Mouse (Mus musculus): ENCODE measurements around the gene Ube2o.
"Not testable (repeated sequence)": the region's sequence is repeated elsewhere in the genome, so short reads cannot be mapped to it uniquely, and the experiment has no call there.

Ube2o gene

DNA sequence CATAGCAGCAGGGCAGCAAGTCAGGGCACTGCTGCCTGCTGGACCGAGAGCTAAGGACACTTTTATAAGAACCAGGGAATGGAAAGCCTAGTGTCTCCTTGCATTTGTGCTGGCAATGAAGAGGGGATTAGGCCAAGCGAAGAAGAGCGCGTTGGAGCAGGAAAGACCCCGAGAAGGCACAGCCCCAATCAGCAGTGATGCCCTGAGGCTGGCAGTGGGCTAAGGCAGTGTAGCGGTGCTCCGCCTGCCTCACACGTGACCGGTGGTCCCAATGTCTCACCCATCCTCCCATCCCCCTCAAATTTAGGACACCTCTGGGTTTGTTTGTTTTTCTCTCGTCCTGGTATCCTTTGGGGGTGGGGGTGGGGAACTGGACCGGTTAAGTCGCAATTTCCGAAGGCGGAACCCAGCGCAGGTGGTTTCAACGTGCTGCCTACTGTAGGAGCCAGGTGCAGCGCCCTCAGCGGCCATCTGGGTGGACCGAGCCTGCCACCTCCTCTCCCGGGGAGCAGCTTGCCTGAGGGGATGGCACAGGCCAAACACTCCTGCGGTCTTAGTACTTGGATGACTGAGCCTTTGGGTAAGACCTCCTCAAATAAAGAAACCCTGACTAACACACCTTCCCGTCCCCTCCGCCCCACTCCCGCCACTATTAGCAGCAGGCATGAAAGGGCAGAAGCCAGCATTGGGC, 65.8 kb downstream of the Ube2o start:
- in situ Hi-C loops (cut with MboI, MseI): no loop called here

DNA sequence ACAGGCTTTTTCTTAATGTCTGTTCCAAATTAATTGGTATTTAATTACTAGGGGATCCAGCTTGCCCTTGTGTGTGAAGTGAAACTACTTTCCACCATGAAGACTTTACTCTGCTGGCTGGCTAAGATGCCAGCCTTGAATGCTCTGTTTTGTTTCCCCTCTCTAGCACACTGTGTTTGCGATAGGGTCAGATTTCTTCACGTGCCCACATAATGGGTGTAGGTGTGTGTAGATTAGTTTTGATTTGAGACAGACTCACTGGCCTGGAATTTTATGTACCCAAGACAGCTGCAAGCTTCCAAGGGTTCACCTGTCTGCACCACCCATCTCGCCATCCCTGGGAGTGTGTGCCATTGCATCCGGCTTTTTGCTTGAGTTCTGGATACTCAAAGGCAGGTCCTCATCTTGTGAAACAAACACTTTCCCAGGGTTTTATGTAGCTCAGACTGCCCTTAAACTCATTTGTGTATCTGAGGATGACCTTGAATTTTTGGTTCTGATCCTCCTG, 67.7 kb downstream of the Ube2o start:
- in situ Hi-C loops (cut with MboI, MseI): no loop called here

DNA sequence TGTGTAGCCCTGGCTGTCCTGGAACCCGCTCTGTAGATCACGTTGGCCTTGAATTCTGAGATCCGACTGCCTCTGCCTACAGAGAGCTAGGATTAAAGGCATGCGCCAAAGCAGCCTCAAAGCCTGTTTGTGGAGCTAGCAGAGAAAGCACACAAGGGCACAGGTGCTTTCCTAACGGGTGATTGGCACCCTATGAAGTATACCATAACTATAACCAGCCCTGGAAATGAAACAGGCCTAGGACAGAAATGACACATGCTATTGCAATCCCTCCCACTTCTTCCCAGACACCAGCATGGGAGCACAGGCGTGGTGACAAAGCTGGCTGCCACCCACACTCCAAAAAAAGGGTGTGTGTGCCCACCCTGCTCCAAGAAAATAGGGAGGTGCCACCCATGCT, 68.3 kb downstream of the Ube2o start:
- in situ Hi-C loops (cut with MboI, MseI): no loop called here

DNA sequence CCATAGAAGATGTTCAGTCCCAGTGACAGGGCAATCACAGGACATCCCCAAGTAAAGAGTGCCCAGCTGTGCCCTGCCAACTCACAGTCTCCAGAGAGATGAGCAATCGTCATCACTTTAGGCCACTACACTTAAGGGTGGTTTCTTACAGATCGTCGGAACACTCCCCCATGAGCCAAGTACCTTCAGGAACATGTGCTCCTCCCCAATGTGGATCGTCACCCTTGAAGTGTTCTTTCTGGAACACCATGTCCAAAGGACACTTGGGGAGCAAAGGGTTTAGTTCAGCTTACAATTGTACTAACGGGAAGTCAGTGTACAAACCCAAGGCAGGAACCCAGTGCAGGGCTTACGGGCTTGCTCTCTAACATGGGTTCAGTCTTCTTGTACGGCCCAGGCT, 69.1 kb downstream of the Ube2o start:
- in situ Hi-C loops (cut with MboI, MseI): no loop called here

DNA sequence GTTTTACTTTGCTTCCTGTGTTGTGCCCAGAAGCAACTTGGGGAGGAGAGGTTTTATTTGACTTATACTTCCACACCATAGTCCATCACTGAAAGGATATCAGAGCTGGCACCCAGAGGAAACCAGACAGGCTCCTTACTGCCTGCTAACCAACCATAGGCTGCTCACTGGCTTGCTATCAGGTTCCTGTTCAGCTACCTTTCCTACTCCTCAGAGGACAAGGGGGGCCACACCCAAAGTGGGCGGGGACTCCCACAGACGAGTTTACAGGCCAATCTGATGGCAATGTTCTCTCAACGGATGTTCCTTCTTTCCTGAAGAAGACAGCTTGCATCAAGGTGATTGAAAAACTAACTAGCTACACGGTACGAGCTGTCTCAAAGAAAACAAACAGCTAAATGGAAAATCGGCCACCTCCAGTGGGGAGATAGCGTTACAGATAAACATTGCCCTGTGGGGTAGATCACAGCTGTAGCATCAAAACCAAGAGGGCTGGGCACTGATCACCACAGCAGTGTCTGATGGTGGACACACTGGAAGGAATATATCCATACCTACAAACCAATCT, 69.9 kb downstream of the Ube2o start:
- in situ Hi-C loops (cut with MboI, MseI): no loop called here

DNA sequence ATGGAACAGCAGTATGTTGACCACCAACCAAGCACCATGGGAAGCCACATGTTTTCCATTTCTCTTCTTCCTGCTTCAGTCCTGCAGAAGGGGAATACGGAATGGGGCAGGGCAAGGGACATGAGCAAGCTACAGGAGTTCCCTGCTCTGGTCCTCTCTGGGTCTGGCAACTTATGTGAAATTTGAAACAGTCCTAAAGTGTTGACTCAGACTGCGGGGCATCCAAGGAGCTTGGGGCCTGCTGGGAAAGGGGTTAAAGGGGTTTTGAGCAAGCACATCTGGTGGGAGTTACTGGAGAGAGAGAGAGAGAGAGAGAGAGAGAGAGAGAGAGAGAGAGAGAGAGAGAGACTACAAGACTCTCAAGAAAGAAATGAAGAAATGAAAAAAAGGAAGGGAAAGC, 72.6 kb downstream of the Ube2o start:
- in situ Hi-C loops (cut with MboI, MseI): no loop called here

DNA sequence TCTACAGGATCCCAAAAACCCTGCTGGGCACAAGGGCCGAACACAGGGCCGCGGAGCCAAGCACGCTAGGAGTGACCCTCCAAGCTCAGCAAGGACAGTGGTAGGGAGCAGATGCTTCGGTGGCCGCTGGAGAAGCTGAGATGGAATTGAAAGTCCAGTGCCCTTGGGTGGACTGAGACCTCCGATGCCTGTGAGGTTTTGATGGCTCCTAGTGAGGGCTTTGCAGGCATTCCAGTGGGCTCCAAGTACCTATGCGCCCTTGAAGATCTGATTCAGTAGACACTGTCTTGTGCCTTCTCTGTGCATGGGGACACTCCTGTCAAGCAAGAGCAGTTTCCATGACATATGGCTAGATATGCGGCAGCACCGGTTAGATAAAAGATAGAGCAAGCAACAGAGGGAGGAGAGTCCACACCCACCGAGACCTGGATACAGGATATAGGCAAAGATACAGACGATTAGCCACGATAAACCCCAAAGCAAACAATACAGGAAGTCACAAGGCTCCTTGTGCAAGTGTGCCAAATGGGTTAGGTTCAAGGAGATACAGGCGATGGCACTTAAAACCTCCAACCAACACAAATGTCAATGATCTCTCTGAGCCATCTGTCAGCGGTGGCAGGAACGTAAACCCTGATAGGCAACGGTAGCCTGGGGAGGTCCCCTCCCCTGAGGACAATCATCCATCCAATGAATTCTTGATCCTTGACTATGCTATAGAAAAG, 74.9 kb downstream of the Ube2o start:
- in situ Hi-C loops (cut with MboI, MseI): no loop called here

DNA sequence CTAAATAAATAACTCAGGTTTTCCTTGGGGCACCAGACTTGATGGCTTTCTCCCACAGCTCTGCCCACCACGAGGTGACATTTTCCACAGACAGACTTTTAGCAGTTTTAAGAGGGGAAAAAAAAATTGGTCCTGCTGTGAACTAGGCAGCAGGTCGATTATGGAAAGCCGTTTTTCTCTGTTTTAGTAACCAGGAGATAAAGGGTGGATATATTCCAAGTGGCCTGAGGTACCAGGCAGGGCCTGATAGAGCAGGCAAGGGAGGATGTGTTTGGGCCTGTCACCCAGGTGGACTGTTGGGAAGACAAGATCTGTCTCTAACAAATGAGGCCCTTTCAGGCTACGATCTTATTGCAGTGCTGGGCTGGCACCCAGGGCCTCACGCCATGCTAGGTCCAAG, 75.7 kb downstream of the Ube2o start:
- in situ Hi-C loops (cut with MboI, MseI): no loop called here

DNA sequence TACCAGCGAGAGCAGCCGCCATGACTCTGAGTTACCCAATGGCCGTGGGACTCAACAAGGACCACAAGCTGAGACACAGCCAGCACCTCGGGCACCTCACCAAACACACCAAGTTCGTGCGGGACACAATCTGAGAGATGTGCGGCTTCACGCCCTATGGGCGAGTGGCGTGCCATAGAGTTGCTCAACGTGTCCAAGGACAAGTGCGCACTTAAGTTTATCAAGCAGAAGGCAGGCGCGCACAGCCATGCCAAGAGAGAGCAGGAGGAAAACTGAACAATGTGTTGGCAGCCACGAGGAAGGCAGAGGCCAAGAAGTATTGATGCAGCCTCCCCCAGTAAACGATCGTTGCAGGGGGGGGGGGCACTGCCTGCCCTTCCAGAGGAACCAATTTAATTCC, 76.7 kb downstream of the Ube2o start:
- in situ Hi-C loops (cut with MboI, MseI): no loop called here

DNA sequence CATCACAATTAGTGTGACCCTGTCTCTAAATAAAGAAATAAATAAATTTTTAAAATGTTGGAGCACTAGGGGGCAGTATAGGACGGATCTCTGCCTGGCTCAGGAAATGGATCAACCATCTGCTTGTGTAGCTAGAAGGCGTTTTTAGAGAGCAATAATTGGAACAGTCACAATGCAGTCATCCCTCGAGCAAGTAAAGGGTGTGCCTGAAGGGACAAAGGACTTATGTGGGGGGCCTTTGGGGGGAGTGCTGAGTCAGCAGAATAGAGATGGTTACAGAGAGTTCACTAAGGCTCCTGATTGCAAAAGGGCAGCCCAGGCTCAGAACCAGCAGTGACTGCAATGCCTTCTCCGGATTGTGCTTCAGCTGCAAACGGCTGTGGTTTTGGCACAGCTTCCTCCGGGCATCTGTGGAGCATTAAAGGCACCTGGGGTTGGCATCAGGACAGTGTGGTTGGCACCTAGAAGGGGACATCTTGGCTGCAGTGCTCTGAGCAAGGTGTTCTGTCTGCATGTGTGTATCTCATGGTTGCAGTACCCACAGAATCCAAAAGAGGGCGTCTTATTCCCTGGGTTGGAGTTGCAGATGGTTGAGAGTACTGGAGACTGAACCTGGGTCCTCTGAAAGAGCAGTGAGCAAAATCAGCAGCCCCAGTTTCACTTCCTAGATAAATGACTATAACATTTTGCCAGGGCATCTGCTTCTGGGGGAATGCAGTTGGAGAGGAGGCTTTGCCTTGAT, 80.1 kb downstream of the Ube2o start:
- in situ Hi-C loops (cut with MboI, MseI): no loop called here

DNA sequence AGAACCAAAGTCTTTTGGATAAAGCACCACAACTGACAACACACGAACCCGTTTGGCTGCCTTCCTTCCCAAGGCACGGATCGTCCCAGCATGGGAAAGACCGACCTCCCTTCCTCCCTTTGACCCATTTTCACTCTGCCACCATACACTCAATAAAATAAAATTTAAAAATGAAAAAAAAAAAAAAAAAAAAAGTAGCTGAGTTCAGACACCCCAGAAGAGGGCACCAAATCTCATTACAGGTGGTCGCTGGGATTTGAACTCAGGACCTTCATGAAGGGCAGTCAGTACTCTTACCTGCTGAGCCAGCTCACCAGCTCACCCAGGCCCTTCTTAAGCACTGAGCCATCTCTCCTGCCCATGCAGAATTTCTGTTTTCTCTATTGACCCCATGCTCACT, 82.2 kb downstream of the Ube2o start:
- in situ Hi-C loops (cut with MboI, MseI): loop anchor here in 1 of 2 experiments (5.0 kb wide), 1 partner anchor 33 kb away; the partner anchor contains the start of gene Sphk1

DNA sequence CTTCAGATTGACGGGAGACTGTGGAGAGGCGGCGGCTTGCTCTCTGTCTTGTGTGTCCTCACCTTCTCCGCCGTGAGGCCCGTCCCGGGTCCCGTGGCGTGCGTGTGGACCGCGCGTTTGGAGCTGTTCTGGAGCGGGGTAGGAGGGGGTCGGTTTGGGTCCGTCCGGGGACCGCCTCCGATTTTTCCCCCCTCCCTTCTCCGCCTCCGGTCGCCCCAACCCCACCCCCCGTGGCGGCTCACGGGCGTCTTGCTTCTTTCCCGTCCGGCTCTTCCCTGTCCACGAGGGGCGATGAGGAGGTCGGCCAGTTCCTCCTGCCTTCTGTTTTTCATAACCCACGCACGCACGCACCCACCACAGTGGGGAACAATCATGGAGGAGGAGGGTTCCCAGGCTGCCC, 82.7 kb downstream of the Ube2o start:
- in situ Hi-C loops (cut with MboI, MseI): loop anchor here in 1 of 2 experiments (5.0 kb wide), 1 partner anchor 34 kb away; the partner anchor contains the start of gene Sphk1

DNA sequence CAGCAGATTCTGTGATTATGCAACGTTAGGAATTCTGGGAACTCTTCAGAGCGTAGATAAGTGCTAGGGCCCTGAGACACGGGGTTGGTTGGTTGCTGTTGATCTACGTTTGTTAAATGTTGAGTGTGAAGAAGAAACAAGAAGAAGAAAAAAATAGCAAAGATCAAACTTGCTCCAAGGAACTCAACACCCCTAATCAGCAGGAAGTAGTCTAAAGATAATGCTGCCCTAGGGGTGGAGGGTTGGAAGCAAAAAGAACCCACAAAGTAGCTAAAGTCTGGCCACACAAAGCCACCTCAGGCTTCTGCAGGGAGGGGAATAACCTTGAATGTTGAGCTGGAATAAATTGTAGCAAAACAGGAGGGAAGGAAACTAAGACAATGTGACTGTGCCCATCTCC, 83.9 kb downstream of the Ube2o start:
- in situ Hi-C loops (cut with MboI, MseI): loop anchor here in 1 of 2 experiments (5.0 kb wide), 1 partner anchor 35 kb away; the partner anchor contains the start of gene Sphk1

DNA sequence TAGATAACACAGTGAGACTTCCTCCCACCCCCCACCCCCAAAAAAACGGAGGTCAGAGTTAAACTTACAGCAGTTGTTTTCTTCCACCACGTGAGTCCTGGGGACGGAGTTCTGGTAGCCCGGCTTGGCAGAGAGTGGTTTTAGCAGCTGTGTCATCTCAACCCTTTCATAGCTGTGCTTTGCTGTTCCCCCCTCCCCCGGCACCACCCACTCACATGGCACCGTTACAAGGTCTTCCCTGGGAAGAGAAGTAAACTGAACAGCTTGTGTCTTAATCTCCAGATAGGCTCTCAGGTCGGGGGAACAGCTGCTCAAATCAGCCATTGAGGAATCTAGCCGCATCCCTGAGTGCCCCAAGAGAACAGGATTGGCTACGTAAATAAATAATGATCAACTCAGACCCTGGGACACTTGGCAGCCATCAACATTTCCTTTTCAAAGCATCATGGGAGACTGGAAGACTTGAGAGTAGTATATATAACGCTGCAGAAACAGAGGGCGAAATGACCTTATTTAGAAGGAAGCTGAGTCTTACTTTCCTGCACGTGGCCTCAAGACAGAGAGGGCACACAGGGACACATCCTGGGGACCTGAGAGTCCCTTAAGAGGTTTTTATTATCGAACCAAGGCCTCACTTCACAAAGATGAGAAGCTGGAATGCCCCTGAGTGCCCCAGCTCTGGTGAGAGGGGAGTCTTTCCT, 86.6 kb downstream of the Ube2o start:
- in situ Hi-C loops (cut with MboI, MseI): loop anchor here in 1 of 2 experiments (5.0 kb wide), 1 partner anchor 38 kb away; the partner anchor contains the start of gene Sphk1

DNA sequence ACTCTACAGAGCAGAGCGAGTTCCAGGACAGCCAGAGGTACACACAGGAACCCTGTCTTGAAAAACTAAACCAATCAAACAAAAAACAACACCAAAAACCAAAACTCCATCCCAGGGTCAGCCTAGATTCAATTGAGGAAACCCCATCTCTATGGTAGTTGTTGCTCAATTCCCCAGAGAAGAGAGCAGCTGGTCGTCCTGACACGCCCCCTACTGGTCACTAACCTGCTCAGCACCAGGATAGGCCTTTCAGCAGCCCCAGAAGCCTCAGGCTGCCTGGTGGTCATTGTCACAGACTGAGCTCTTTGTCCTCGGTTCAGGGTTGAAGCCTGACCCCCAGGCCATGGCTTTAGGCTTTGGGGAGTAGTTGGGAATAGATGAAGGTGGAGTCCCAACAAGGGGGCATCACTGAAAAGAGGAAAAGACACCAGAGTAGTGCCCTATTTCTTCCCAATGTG, 87.4 kb downstream of the Ube2o start, which contains the start of gene Prpsap1:
TSS of gene Prpsap1 (minus strand) at position 408 of the 458 bp plus-strand sequence.
- in situ Hi-C loops (cut with MboI, MseI): no loop called here

DNA sequence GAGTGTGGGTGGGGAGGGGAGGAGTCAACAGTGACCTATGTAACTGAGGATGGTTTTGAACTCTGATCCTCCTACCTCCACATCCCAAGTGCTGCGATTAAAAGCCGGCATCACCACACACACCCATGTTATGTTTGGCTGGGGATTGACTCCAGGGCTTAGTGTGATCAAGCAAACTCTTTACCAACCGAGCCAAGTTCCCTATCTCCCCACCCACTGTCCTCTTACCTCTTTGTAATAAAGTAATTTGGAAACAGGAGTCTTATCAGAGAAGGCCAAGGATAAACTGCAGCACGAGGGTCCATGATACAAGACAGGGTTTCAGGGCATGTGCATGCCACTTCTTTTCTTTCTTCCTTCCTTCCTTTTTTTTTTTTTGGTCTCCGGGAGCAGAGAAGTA, 88.1 kb downstream of the Ube2o start:
- in situ Hi-C loops (cut with MboI, MseI): no loop called here

DNA sequence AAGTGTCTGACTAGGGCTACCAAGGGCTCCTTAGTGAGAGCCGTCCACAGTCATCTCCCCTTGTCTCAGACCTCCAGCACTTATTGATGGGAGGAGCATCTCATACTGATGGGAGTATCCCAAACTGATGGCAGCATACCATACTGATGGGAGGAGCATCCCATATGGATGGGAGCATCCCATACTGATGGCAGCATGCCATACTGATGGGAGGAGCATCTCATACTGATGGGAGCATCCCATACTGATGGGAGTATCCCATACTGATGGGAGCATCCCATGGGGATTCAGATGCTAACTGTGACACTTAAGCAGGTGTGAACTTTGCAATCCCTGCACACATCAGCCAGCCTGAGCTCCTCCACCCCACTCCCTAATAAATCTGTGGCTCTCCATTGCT, 88.7 kb downstream of the Ube2o start:
- in situ Hi-C loops (cut with MboI, MseI): not testable (repeated sequence)

DNA sequence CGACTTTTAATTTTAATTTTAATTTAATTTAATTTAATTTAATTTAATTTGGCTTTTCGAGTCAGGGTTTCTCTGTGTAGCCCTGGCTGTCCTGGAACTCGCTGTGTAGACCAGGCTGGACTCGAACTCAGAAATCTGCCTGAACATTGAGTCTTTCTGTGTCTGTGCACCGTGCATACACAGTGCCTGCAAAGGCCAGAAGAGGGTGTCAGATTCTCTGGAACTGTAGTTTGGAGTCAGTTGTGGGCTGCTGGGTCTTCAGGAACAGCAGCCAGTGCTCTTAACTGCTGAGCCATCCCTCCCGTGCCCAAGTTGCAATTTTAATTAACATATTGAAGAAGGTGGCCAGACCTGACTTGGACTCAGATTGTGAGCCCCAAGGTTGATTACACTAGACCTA, 89.9 kb downstream of the Ube2o start:
- in situ Hi-C loops (cut with MboI, MseI): no loop called here

DNA sequence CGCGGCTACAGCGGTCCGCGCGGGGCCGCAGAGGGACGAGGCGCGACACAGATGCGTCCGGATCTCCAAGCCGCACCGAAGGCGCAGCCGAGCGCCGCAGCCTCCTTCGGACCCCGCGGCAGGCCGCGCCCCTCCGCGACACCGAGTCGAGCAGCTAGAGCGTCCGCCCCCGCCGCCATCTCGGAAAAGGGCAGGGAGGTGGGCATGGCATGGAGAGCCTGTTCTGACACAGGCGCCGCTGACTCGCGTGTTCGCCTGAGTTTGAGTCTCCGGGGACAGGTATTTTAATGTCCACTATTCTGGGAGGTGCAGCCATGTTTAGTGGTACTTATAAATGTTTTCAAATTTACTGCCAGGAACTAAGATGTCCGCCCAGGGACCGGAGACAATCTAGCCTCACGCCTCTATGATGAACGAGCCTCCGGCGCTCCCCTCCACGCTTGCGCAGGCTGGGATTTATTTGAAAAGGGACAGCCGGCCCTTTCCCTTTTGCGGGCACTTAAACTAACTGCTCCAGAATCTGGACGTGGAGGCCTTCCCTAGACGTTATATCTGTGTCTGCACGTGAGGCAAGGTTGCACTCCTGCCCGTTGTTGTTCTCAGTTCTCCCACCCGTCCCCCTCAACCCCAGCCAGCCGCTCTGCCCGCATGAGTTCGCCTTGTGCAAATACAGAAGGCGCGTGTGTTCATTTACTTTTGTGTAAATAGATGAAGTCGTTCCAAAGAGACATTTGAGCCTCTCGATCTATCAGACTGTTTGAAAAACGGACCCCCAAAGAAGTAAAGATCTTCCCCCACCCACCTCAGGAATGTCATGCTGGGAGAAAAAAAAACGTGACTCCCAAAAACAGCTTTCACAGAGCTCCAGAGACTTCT, 90.8 kb downstream of the Ube2o start:
- in situ Hi-C loops (cut with MboI, MseI): no loop called here

DNA sequence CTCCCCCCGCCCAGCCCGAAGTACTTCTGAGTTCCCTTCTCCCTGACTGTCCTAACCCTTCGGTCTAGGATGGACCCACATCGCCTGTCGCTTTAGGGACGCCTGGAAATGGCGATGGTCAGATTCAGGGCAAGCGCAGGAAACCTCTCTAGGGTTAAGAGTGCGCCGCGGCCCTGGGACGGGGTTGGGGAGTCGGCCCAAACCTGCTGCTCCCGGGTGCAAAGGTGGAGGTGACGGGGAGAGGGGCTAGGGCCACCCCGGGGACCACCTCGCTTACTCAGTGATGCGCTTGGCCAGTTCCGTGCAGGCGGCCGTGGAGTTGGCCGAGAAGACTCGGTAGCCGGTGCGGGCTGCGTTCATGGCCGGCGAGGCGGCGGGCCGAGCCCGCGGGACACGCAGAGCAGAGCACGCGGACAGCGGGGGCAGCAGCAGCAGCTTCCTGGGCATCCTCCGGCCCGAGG, 91.4 kb downstream of the Ube2o start:
- in situ Hi-C loops (cut with MboI, MseI): no loop called here
